Comparison of ENCODE assay signal across 9 mouse cellular contexts in genomic region chr5:110285156-110285555, GRCm38 (mm10). TPM values are rescaled to one million over a fixed set of nuclear protein-coding genes. Genes with fewer than 3 reads are reported as not detected.
DNase-seq lines count a peak whose midpoint lies in the region; ATAC-seq and TF ChIP-seq lines count a peak whose summit lies in the region.
"Had no signal": no experiment of that assay in that cellular context is flagged by ENCODE, and none has a peak within 500 bp of the region (broad histone marks: within the 10 kb centered on the region; RNA-seq: fewer than 3 reads in every experiment).

No protein-coding gene starts in this region.

- H3K9ac ChIP-seq in MEL (ENCODE audit: control insufficient read depth, low read depth, low read length, poor library complexity, severe bottlenecking) = peak overlapping the region; percentile 75
- H3K9ac ChIP-seq in forebrain, postnatal 0 days = peak overlapping the region; percentile 69; the same call in 1 of the 2 replicates
- H3K9ac ChIP-seq in midbrain, embryonic 15.5 days = 0 out of 2 replicates have a peak overlapping the region, but pooled peaks have one; percentile 71

- peaks cover 0 to 9% of the 10 kb centered on the region in 2 experiments; a peak in 2 of 4 replicates for H3K4me1 ChIP-seq in MEL (ENCODE audit: control insufficient read depth in 1 of 2, insufficient read depth in 2 of 2, low read length in 2 of 2)
- H3K4me1 ChIP-seq in forebrain, postnatal 0 days (ENCODE audit: insufficient read depth) = 0 out of 2 replicates have a peak, but pooled peaks cover 2% of the 10 kb centered on the region
- H3K4me1 ChIP-seq in midbrain, embryonic 15.5 days = peaks cover 11% of the 10 kb centered on the region

- 13% methylated on average over 15 of the region's 15 CpGs for WGBS in forebrain, postnatal 0 days
- WGBS in midbrain, embryonic 15.5 days = 11% methylated on average over 15 of the region's 15 CpGs

- H3K27ac ChIP-seq in gastrocnemius, adult 2 months = peak overlapping the region; percentile 90
- H3K27ac ChIP-seq in MEL (ENCODE audit: control insufficient read depth, low read depth, low read length) = peak overlapping the region; percentile 75
- no peak overlapping the region for H3K27ac ChIP-seq in forebrain, postnatal 0 days (ENCODE audit: low read depth, low read length)
- H3K27ac ChIP-seq in midbrain, embryonic 15.5 days = no peak overlapping the region

- TF ChIP-seq POLR2A in MEL (IDR thresholded peaks at IDR 0.05; ENCODE audit: control insufficient read depth in 1 of 2, insufficient read depth in 1 of 2, low read depth in 1 of 2, low read length in 2 of 2, poor library complexity in 1 of 2) = no peak

- H3K27me3 ChIP-seq in MEL (ENCODE audit: control insufficient read depth in 1 of 2, insufficient read depth in 2 of 2, low read length in 2 of 2) = no peaks in the 10 kb centered on the region
- H3K27me3 ChIP-seq in forebrain, postnatal 0 days (ENCODE audit: insufficient read depth, low read length) = peaks cover 8% of the 10 kb centered on the region; the same call in 1 of the 2 replicates
- peaks cover 15% of the 10 kb centered on the region for H3K27me3 ChIP-seq in midbrain, embryonic 15.5 days (replicated peaks)

- H3K4me2 ChIP-seq in forebrain, postnatal 0 days (ENCODE audit: low read depth) = peak overlapping the region; percentile 90
- peak overlapping the region; percentile 97 for H3K4me2 ChIP-seq in midbrain, embryonic 15.5 days

- intact Hi-C loops in gastrocnemius, adult 2 months (cut with DNase I) = no loop called here

- no peak for DNase-seq in gastrocnemius, adult 2 months
- DNase-seq in gastrocnemius, postnatal 25 days = no peak
- peak; percentile 69 for DNase-seq in MEL (ENCODE audit: low read depth, low spot score)
- DNase-seq in forebrain, postnatal 0 days = no peak
- DNase-seq in kidney, postnatal 10 days = peak; percentile 20
- DNase-seq in cerebellum, postnatal 10 days = no peak
- DNase-seq in gastrocnemius, postnatal 10 days = no peak

- H3K4me3 ChIP-seq in gastrocnemius, adult 2 months = peak overlapping the region; percentile 82
- peak overlapping the region; percentile 80 to 96 for H3K4me3 ChIP-seq in MEL (ENCODE audit: control insufficient read depth in 1 of 2, insufficient read depth in 1 of 2, low read depth in 2 of 2, low read length in 2 of 2)
- peak overlapping the region; percentile 81; the same call in 1 of the 2 replicates for H3K4me3 ChIP-seq in forebrain, postnatal 0 days (ENCODE audit: low read depth, low read length)
- H3K4me3 ChIP-seq in midbrain, embryonic 15.5 days = peak overlapping the region; percentile 78

- TF ChIP-seq EP300 in MEL (IDR thresholded peaks at IDR 0.05; ENCODE audit: low read depth in 1 of 2, low read length in 2 of 2) = no peak

- no peaks in the 10 kb centered on the region for H3K9me3 ChIP-seq in MEL (replicated peaks; ENCODE audit: insufficient read depth, low read length)
- H3K9me3 ChIP-seq in forebrain, postnatal 0 days (ENCODE audit: low read length) = no peaks in the 10 kb centered on the region
- no peaks in the 10 kb centered on the region for H3K9me3 ChIP-seq in midbrain, embryonic 15.5 days

- no peak for ATAC-seq in forebrain, postnatal 0 days
- ATAC-seq in midbrain, embryonic 15.5 days (replicated peaks) = peak; percentile 16; the same call in 1 of the 2 replicates

- peaks cover 10% of the 10 kb centered on the region for H3K79me2 ChIP-seq in MEL (ENCODE audit: control insufficient read depth, insufficient read depth, low read length, poor library complexity)

- TF ChIP-seq CTCF in gastrocnemius, adult 2 months (IDR thresholded peaks at IDR 0.05) = no peak
- no peak for TF ChIP-seq CTCF in MEL (IDR thresholded peaks at IDR 0.05 in 2 of 3, conservative IDR thresholded peaks at IDR 0.05 in 1 of 3; ENCODE audit: control insufficient read depth in 1 of 3, insufficient read depth in 1 of 3, low read depth in 2 of 3, low read length in 3 of 3, poor library complexity in 1 of 3, severe bottlenecking in 1 of 3)
- TF ChIP-seq CTCF in forebrain, postnatal 0 days (IDR thresholded peaks at IDR 0.05; ENCODE audit: low read depth) = no peak

- TF ChIP-seq RAD21 in MEL (IDR thresholded peaks at IDR 0.05; ENCODE audit: low read depth, low read length) = no peak

- H3K36me3 ChIP-seq in MEL (ENCODE audit: control insufficient read depth in 1 of 2, insufficient read depth in 2 of 2, low read length in 2 of 2) = peaks cover 3 to 10% of the 10 kb centered on the region in 2 experiments; a peak in 3 of 4 replicates
- no peaks in the 10 kb centered on the region for H3K36me3 ChIP-seq in forebrain, postnatal 0 days (ENCODE audit: insufficient read depth)
- H3K36me3 ChIP-seq in midbrain, embryonic 15.5 days (replicated peaks) = no peaks in the 10 kb centered on the region

TF ChIP-seq in MEL, 35 proteins besides CTCF, POLR2A, EP300 and RAD21:
- TF ChIP-seq CHD1 (IDR thresholded peaks at IDR 0.05; ENCODE audit: low read depth, low read length) (no peak), NELFE (IDR thresholded peaks at IDR 0.05; ENCODE audit: low read depth, low read length) (no peak), ZMIZ1 (IDR thresholded peaks at IDR 0.05; ENCODE audit: low read depth, low read length) (no peak), MYC (IDR thresholded peaks at IDR 0.05; ENCODE audit: low read depth, low read length) (no peak), RCOR1 (IDR thresholded peaks at IDR 0.05; ENCODE audit: low read depth, low read length) (no peak), HCFC1 (IDR thresholded peaks at IDR 0.05; ENCODE audit: low read depth, low read length) (0 out of 2 replicates have a peak, but pooled peaks have one; percentile 14), ZNF384 (IDR thresholded peaks at IDR 0.05; ENCODE audit: low read depth, low read length) (no peak)

RNA-seq across cellular contexts. Expression of gene Pxmp2, which starts 0.8 kb away (rescaled TPM):
- 10 to 100 TPM; 37.2 to 72.5 TPM for total RNA-seq in gastrocnemius, adult 2 months (2021)
- 10 to 100 TPM; 45.2 to 46.4 TPM for total RNA-seq in gastrocnemius, postnatal 25 days (2021)
- total RNA-seq in MEL (2012; rRNA removed) = 8.4 and 8.7 TPM in 2 replicates
- 10 to 100 TPM in 1 of 2 experiments, not detected in 1; 15.2 TPM for polyA plus RNA-seq in MEL (2012; ENCODE audit: insufficient read depth in 1 of 2, insufficient read length in 2 of 2, low read depth in 1 of 2, low replicate concordance in 2 of 2, missing spikeins in 1 of 2)
- total RNA-seq in forebrain, postnatal 0 days (2014; rRNA removed) = 3.3 and 6.7 TPM in 2 replicates
- polyA plus RNA-seq in forebrain, postnatal 0 days (2015; fragmentation: Nextera tagmentation; extraction: Ambion mirVana) = 9.6 and 11.3 TPM in 2 replicates
- 11.3 and 11.5 TPM in 2 replicates for polyA plus RNA-seq in midbrain, embryonic 15.5 days (2015; fragmentation: Nextera tagmentation; extraction: Ambion mirVana)
- total RNA-seq in gastrocnemius, postnatal 10 days (2021) = 10 to 100 TPM; 25.9 to 26.6 TPM

RNA-seq across cellular contexts. Expression of gene Pole, which starts 0.9 kb away (rescaled TPM):
- total RNA-seq in gastrocnemius, adult 2 months (2021) = 1 to 10 TPM; 1.6 to 2.0 TPM
- total RNA-seq in gastrocnemius, postnatal 25 days (2021) = 1 to 10 TPM in 1 of 2 experiments, under 1 TPM in 1; 0.92 to 1.4 TPM
- total RNA-seq in MEL (2012; rRNA removed) = 32.4 and 33.7 TPM in 2 replicates
- polyA plus RNA-seq in MEL (2012; ENCODE audit: insufficient read depth in 1 of 2, insufficient read length in 2 of 2, low read depth in 1 of 2, low replicate concordance in 2 of 2, missing spikeins in 1 of 2) = 10 to 100 TPM; 52.6 to 81.4 TPM
- 5.5 and 6.7 TPM in 2 replicates for total RNA-seq in forebrain, postnatal 0 days (2014; rRNA removed)
- polyA plus RNA-seq in forebrain, postnatal 0 days (2015; fragmentation: Nextera tagmentation; extraction: Ambion mirVana) = 2.5 and 3.6 TPM in 2 replicates
- polyA plus RNA-seq in midbrain, embryonic 15.5 days (2015; fragmentation: Nextera tagmentation; extraction: Ambion mirVana) = 7.5 and 7.7 TPM in 2 replicates
- 1 to 10 TPM; 6.0 to 6.1 TPM for total RNA-seq in gastrocnemius, postnatal 10 days (2021)

RNA-seq across cellular contexts. Expression of gene Pgam5, which starts 15.4 kb away (rescaled TPM):
- 10 to 100 TPM; 24.2 to 29.7 TPM for total RNA-seq in gastrocnemius, adult 2 months (2021)
- total RNA-seq in gastrocnemius, postnatal 25 days (2021) = 10 to 100 TPM; 21.8 to 24.1 TPM
- 96.3 and 115 TPM in 2 replicates for total RNA-seq in MEL (2012; rRNA removed)
- polyA plus RNA-seq in MEL (2012; ENCODE audit: insufficient read depth in 1 of 2, insufficient read length in 2 of 2, low read depth in 1 of 2, low replicate concordance in 2 of 2, missing spikeins in 1 of 2) = 10 to 100 TPM in 1 of 2 experiments, not detected in 1; 95.8 TPM
- total RNA-seq in forebrain, postnatal 0 days (2014; rRNA removed) = 154 and 169 TPM in 2 replicates
- polyA plus RNA-seq in forebrain, postnatal 0 days (2015; fragmentation: Nextera tagmentation; extraction: Ambion mirVana) = 117 and 120 TPM in 2 replicates
- 104 and 110 TPM in 2 replicates for polyA plus RNA-seq in midbrain, embryonic 15.5 days (2015; fragmentation: Nextera tagmentation; extraction: Ambion mirVana)
- total RNA-seq in gastrocnemius, postnatal 10 days (2021) = 10 to 100 TPM; 22.6 to 26.7 TPM

RNA-seq across cellular contexts. Expression of gene Ankle2, which starts 54.4 kb away (rescaled TPM):
- total RNA-seq in gastrocnemius, adult 2 months (2021) = 10 to 100 TPM; 29.4 to 33.3 TPM
- 10 to 100 TPM; 24.3 to 24.4 TPM for total RNA-seq in gastrocnemius, postnatal 25 days (2021)
- total RNA-seq in MEL (2012; rRNA removed) = 31.7 and 37.9 TPM in 2 replicates
- 100 to 1,000 TPM in 1 of 2 experiments, 10 to 100 TPM in 1; 29.5 to 270 TPM for polyA plus RNA-seq in MEL (2012; ENCODE audit: insufficient read depth in 1 of 2, insufficient read length in 2 of 2, low read depth in 1 of 2, low replicate concordance in 2 of 2, missing spikeins in 1 of 2)
- 31.0 and 40.2 TPM in 2 replicates for total RNA-seq in forebrain, postnatal 0 days (2014; rRNA removed)
- 11.6 and 17.8 TPM in 2 replicates for polyA plus RNA-seq in forebrain, postnatal 0 days (2015; fragmentation: Nextera tagmentation; extraction: Ambion mirVana)
- 20.6 and 22.6 TPM in 2 replicates for polyA plus RNA-seq in midbrain, embryonic 15.5 days (2015; fragmentation: Nextera tagmentation; extraction: Ambion mirVana)
- total RNA-seq in gastrocnemius, postnatal 10 days (2021) = 10 to 100 TPM; 23.4 to 28.1 TPM

RNA-seq across cellular contexts. Expression of gene P2rx2, which starts 57.9 kb away (rescaled TPM):
- total RNA-seq in gastrocnemius, adult 2 months (2021) = not detected
- total RNA-seq in gastrocnemius, postnatal 25 days (2021) = not detected
- 0.08 and 0.10 TPM in 2 replicates for total RNA-seq in MEL (2012; rRNA removed)
- polyA plus RNA-seq in MEL (2012; ENCODE audit: insufficient read depth in 1 of 2, insufficient read length in 2 of 2, low read depth in 1 of 2, low replicate concordance in 2 of 2, missing spikeins in 1 of 2) = under 1 TPM in 1 of 2 experiments, not detected in 1; 0.57 TPM
- 7.9 and 10.3 TPM in 2 replicates for total RNA-seq in forebrain, postnatal 0 days (2014; rRNA removed)
- 11.8 and 13.3 TPM in 2 replicates for polyA plus RNA-seq in forebrain, postnatal 0 days (2015; fragmentation: Nextera tagmentation; extraction: Ambion mirVana)
- 7.7 and 8.4 TPM in 2 replicates for polyA plus RNA-seq in midbrain, embryonic 15.5 days (2015; fragmentation: Nextera tagmentation; extraction: Ambion mirVana)
- total RNA-seq in gastrocnemius, postnatal 10 days (2021) = not detected
- total RNA-seq: neutrophil, adult 5-6 weeks had no signal

Comparison
In these comparisons a context has a peak if more than half of its experiments do, and no peak if none do; other contexts are left out.
1. DNase-seq: peak in MEL (single experiment) and kidney, postnatal 10 days (single experiment); none in gastrocnemius, adult 2 months (single experiment), gastrocnemius, postnatal 25 days (single experiment), forebrain, postnatal 0 days (single experiment), cerebellum, postnatal 10 days (0 of 2) and gastrocnemius, postnatal 10 days (single experiment).
2. H3K27ac ChIP-seq: peak in gastrocnemius, adult 2 months (single experiment) and MEL (single experiment); none in forebrain, postnatal 0 days (single experiment) and midbrain, embryonic 15.5 days (single experiment).
3. Peak in every context shown above with its lines, with median percentiles within 50 percentile points of each other: H3K4me3 ChIP-seq and H3K9ac ChIP-seq.